In the genomic region with DNA sequence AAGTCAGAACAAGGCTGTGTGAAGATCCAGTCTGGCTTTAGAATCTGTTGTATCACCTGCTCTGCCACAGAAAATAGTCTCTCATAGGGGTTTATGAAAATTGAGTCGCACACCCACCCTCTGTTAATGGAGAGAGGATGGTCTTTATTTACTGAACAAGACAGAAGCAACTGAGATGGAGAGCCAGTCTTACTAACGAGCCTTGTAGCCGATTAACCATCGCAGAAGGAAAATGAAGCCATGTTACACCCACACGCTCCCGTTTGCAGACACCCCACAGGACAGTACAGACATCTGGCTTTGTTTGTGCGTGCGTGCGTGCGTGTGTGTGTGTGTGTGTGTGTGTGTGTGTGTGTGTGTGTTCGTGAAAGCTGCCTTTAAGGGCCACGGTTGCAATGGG, we compare ENCODE assay signal across 29 mouse cellular contexts. TPM values are rescaled to one million over a fixed set of nuclear protein-coding genes. Genes with fewer than 3 reads are reported as not detected.
A peak's percentile ranks its signal among the peaks of the same experiment; 100 is the strongest.
DNase-seq lines count a peak whose midpoint lies in the region; ATAC-seq and TF ChIP-seq lines count a peak whose summit lies in the region.
"Had no signal": no experiment of that assay in that cellular context is flagged by ENCODE, and none has a peak within 500 bp of the region (broad histone marks: within the 10 kb centered on the region; RNA-seq: fewer than 3 reads in every experiment).

No protein-coding gene starts in this region.

- H3K27me3 ChIP-seq in lung, embryonic 16.5 days (ENCODE audit: control insufficient read depth, insufficient read depth, low read depth, low read length) = no peaks in the 10 kb centered on the region
- H3K27me3 ChIP-seq: CH12.LX; embryonic facial prominence, embryonic 13.5 days; embryonic facial prominence, embryonic 15.5 days; forebrain, embryonic 12.5 days; Patski had no signal

- 88% methylated on average over 12 of the region's 12 CpGs for WGBS in lung, embryonic 16.5 days
- 82% methylated on average over 12 of the region's 12 CpGs for WGBS in lung, adult 2 months

- H3K4me2 ChIP-seq in lung, embryonic 16.5 days (ENCODE audit: low read depth, low read length) = no peak overlapping the region
- H3K4me2 ChIP-seq: embryonic facial prominence, embryonic 13.5 days; embryonic facial prominence, embryonic 15.5 days; forebrain, embryonic 12.5 days had no signal

- ATAC-seq in lung, embryonic 16.5 days (ENCODE audit: low read depth) = no peak
- ATAC-seq: activated CD4-positive, CD25-positive, alpha-beta regulatory T cell, adult 4 months; CD4-positive, CD25-positive, alpha-beta regulatory T cell, adult 4 months; forebrain, embryonic 14.5 days; Patski had no signal

- peaks cover 15% of the 10 kb centered on the region; the same call in 1 of the 2 replicates for H3K36me3 ChIP-seq in lung, embryonic 16.5 days (ENCODE audit: control insufficient read depth, insufficient read depth, low read length)

- TF ChIP-seq POLR2A in lung, adult 2 months (IDR thresholded peaks at IDR 0.05; ENCODE audit: borderline replicate concordance, extremely low read depth, low read depth, low read length) = no peak

- H3K9ac ChIP-seq in lung, embryonic 16.5 days (ENCODE audit: low read length) = no peak overlapping the region
- H3K9ac ChIP-seq: embryonic facial prominence, embryonic 13.5 days; embryonic facial prominence, embryonic 15.5 days; forebrain, embryonic 12.5 days had no signal

- H3K27ac ChIP-seq in layer of hippocampus, adult 2 months = peak overlapping the region; percentile 62; the same call in 1 of the 2 replicates
- H3K27ac ChIP-seq in lung, embryonic 16.5 days (ENCODE audit: low read length) = peak overlapping the region; percentile 30; the same call in 1 of the 2 replicates
- H3K27ac ChIP-seq: embryonic facial prominence, embryonic 13.5 days; embryonic facial prominence, embryonic 15.5 days; forebrain, embryonic 10.5 days; forebrain, embryonic 12.5 days had no signal

- no peak overlapping the region for H3K4me3 ChIP-seq in layer of hippocampus, adult 2 months
- no peak overlapping the region for H3K4me3 ChIP-seq in lung, embryonic 16.5 days (ENCODE audit: low read length)
- H3K4me3 ChIP-seq in lung, adult 2 months (replicated peaks; ENCODE audit: extremely low read depth, low read depth, low read length) = no peak overlapping the region
- H3K4me3 ChIP-seq: embryonic facial prominence, embryonic 13.5 days; embryonic facial prominence, embryonic 15.5 days; erythroblast, embryonic 14.5 days; forebrain, embryonic 10.5 days; forebrain, embryonic 12.5 days had no signal

- intact Hi-C loops in heart, postnatal 25 days (cut with DNase I) = no loop called here

- TF ChIP-seq CTCF in layer of hippocampus, adult 2 months (conservative IDR thresholded peaks at IDR 0.05) = no peak
- no peak for TF ChIP-seq CTCF in lung, adult 2 months (IDR thresholded peaks at IDR 0.05; ENCODE audit: insufficient read depth, low read length)

- DNase-seq in heart, adult 11 months = peak; percentile 61
- no peak for DNase-seq in heart, postnatal 25 days (ENCODE audit: low spot score)
- DNase-seq in layer of hippocampus, adult 2 months (ENCODE audit: low spot score in 2 of 2) = no peak
- no peak for DNase-seq in layer of hippocampus, adult 11-12 months (ENCODE audit: low spot score)
- DNase-seq in lung, adult 2 months = no peak
- peak; percentile 56 for DNase-seq in brain, adult 2 months (ENCODE audit: low read depth, low spot score)
- DNase-seq in retina, embryonic 14.5 days (ENCODE audit: low spot score) = no peak
- DNase-seq: adrenal gland, adult 8-10 months; adrenal gland, postnatal 14 days; adrenal gland, postnatal 36 days; B cell, adult 2 months; cerebellum, adult 11 months; cerebellum, adult 18-20 months; cerebellum, adult 8-10 months; cerebellum, adult 9-11 months; cerebellum, postnatal 14 days; cerebellum, postnatal 36 days; embryo, embryonic 11 days had no signal

- H3K4me1 ChIP-seq in lung, embryonic 16.5 days (replicated peaks; ENCODE audit: control insufficient read depth, insufficient read depth, low read length) = peaks cover 15% of the 10 kb centered on the region
- peaks cover 11% of the 10 kb centered on the region for H3K4me1 ChIP-seq in lung, adult 2 months (ENCODE audit: control insufficient read depth, insufficient read depth, low read length)
- H3K4me1 ChIP-seq: embryonic facial prominence, embryonic 15.5 days had no signal

- H3K9me3 ChIP-seq in lung, embryonic 16.5 days (ENCODE audit: control insufficient read depth, low read length) = no peaks in the 10 kb centered on the region
- H3K9me3 ChIP-seq: embryonic facial prominence, embryonic 13.5 days; embryonic facial prominence, embryonic 15.5 days; forebrain, embryonic 10.5 days; forebrain, embryonic 12.5 days had no signal

RNA-seq across cellular contexts. Expression of a gene that starts 26.2 kb away (rescaled TPM):
- total RNA-seq in heart, postnatal 25 days (2021) = 10 to 100 TPM; 12.9 to 14.0 TPM
- total RNA-seq in layer of hippocampus, adult 2 months (2021) = 10 to 100 TPM; 74.0 to 78.6 TPM
- 15.7 and 16.2 TPM in 2 replicates for polyA plus RNA-seq in lung, embryonic 16.5 days (2015; fragmentation: Nextera tagmentation; extraction: Ambion mirVana)
- polyA plus RNA-seq in lung, adult 2 months (2012; rRNA removed) = 39.5 and 57.3 TPM in 2 replicates

Comparison
In these comparisons a context has a peak if more than half of its experiments do, and no peak if none do; other contexts are left out.
1. DNase-seq: peak in heart, adult 11 months (single experiment) and brain, adult 2 months (single experiment); none in heart, postnatal 25 days (single experiment), layer of hippocampus, adult 2 months (0 of 2), layer of hippocampus, adult 11-12 months (single experiment), lung, adult 2 months (single experiment) and retina, embryonic 14.5 days (single experiment).
2. RNA of a gene that starts 26.2 kb away (total RNA-seq): 74.0 to 78.6 TPM in layer of hippocampus, adult 2 months; 12.9 to 14.0 TPM in heart, postnatal 25 days; every median in the first group is over 4 times any median in the second.